Mouse (Mus musculus): ENCODE measurements around the gene Igsf21.

DNA sequence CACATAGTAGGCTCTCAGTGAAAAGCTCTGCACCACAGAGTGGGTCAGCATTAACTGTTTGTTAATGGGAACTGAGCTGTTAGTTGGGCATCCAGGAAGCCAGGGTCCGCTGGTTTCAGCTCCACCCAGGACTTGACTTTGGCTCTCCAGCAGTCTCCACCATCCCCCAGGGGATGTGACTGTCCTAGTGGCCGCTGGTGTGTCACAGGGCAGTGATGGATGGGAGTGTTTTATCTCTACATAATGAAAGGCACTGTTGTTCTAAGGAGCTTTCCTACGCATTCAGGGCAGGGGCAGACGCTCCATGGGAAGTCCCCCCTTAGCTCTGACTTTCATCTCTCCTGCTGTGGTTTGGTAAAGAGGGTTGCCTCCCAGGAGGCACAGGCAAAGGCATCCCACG, 115.4 kb downstream of the Igsf21 start:
- TF ChIP-seq POLR2A (IDR thresholded peaks at IDR 0.05; ENCODE audit: extremely low read depth, insufficient read depth, low read length) = no peak
- TF ChIP-seq CTCF (IDR thresholded peaks at IDR 0.05; ENCODE audit: low read depth, low read length) = no peak
